Mouse (Mus musculus) bone marrow macrophage, adult 2 months (primary cell): ENCODE measurements around the gene Adcy10.

Experiments used
- CTCF ChIP-seq: IDR thresholded peaks from 2 replicates; pipeline ENCODE4 v1.5.1; 2012; ENCODE audit warnings: low read depth, mild to moderate bottlenecking, low read length, moderate library complexity
- POLR2A ChIP-seq: IDR thresholded peaks from 2 replicates; pipeline ENCODE4 v1.6.1; 2012; ENCODE audit warnings: mild to moderate bottlenecking, low read depth, low read length, borderline replicate concordance

- TF ChIP-seq CTCF (no peak), POLR2A (no peak)
These were observed 140.9 kb downstream of the Adcy10 start for GRCm38 (mm10) chr1:165625896-165626295.
